In genomic region chr14:52316441-52317225, GRCm38 (mm10) we compare ENCODE assay signal across 8 mouse cellular contexts. TPM values are rescaled to one million over a fixed set of nuclear protein-coding genes. Genes with fewer than 3 reads are reported as not detected.
A peak's percentile ranks its signal among the peaks of the same experiment; 100 is the strongest.
DNase-seq lines count a peak whose midpoint lies in the region; ATAC-seq and TF ChIP-seq lines count a peak whose summit lies in the region.
"Had no signal": no experiment of that assay in that cellular context is flagged by ENCODE, and none has a peak within 500 bp of the region (broad histone marks: within the 10 kb centered on the region; RNA-seq: fewer than 3 reads in every experiment).

No protein-coding gene starts in this region.

- H3K9ac ChIP-seq in hindbrain, postnatal 0 days (replicated peaks; ENCODE audit: low read length) = peak overlapping the region; percentile 91
- no peak overlapping the region for H3K9ac ChIP-seq in liver, embryonic 14.5 days (replicated peaks)

- peaks cover 23% of the 10 kb centered on the region for H3K4me1 ChIP-seq in hindbrain, postnatal 0 days (ENCODE audit: insufficient read depth, low read length)
- H3K4me1 ChIP-seq in liver, embryonic 14.5 days (replicated peaks; ENCODE audit: control insufficient read depth in 2 of 2, insufficient read depth in 2 of 2, low read length in 1 of 2) = peaks cover 0 to 5% of the 10 kb centered on the region in 2 experiments; a peak in 1 of 4 replicates
- peaks cover 5% of the 10 kb centered on the region; the same call in 1 of the 2 replicates for H3K4me1 ChIP-seq in small intestine, adult 2 months (ENCODE audit: control insufficient read depth, insufficient read depth, insufficient read length, low read length)

- DNase-seq in CD4-positive helper T cell, adult 2 months (ENCODE audit: low read depth, low spot score) = peak; percentile 21
- DNase-seq in ES-CJ7 (ENCODE audit: low read depth, low spot score) = peak; percentile 62
- peak; percentile 89 for DNase-seq in embryo, embryonic 9.5 days (ENCODE audit: extremely low spot score)
- DNase-seq in hindbrain, postnatal 0 days (ENCODE audit: low spot score) = peak; percentile 69
- no peak for DNase-seq in liver, embryonic 14.5 days (ENCODE audit: low read depth in 3 of 3, low spot score in 3 of 3)
- DNase-seq in thymus, postnatal 36 days = no peak

- no peak for TF ChIP-seq CTCF in hindbrain, postnatal 0 days (IDR thresholded peaks at IDR 0.05; ENCODE audit: low read depth)
- no peak for TF ChIP-seq CTCF in liver, embryonic 14.5 days (IDR thresholded peaks at IDR 0.05; ENCODE audit: low read depth)
- no peak for TF ChIP-seq CTCF in small intestine, adult 2 months (IDR thresholded peaks at IDR 0.05; ENCODE audit: extremely low read depth, insufficient read length, insufficient replicate concordance, low read depth, low read length)

- H3K4me2 ChIP-seq in hindbrain, postnatal 0 days (ENCODE audit: low read depth, low read length) = peak overlapping the region; percentile 86
- H3K4me2 ChIP-seq in liver, embryonic 14.5 days (ENCODE audit: low read depth) = peak overlapping the region; percentile 72

- 4% methylated on average over 16 of the region's 16 CpGs for WGBS in hindbrain, postnatal 0 days
- WGBS in liver, embryonic 14.5 days (ENCODE audit: insufficient replicate concordance) = 18% methylated on average over 16 of the region's 16 CpGs
- 33% methylated on average over 16 of the region's 16 CpGs for WGBS in small intestine, adult 2 months

- no peaks in the 10 kb centered on the region for H3K27me3 ChIP-seq in hindbrain, postnatal 0 days (ENCODE audit: insufficient read depth, low read length)
- peaks cover 33% of the 10 kb centered on the region for H3K27me3 ChIP-seq in liver, embryonic 14.5 days (ENCODE audit: control insufficient read depth, insufficient read depth, low read length)
- H3K27me3 ChIP-seq in small intestine, adult 2 months (ENCODE audit: control insufficient read depth, insufficient read depth, low read length) = peaks cover 13% of the 10 kb centered on the region

- no peak for TF ChIP-seq POLR2A in small intestine, adult 2 months (IDR thresholded peaks at IDR 0.05; ENCODE audit: low read depth, low read length)

- no peak for TF ChIP-seq EP300 in liver, embryonic 14.5 days (IDR thresholded peaks at IDR 0.05; ENCODE audit: low read depth)

- H3K36me3 ChIP-seq in hindbrain, postnatal 0 days (ENCODE audit: insufficient read depth, low read length) = peaks cover 25% of the 10 kb centered on the region
- H3K36me3 ChIP-seq in liver, embryonic 14.5 days (replicated peaks; ENCODE audit: control insufficient read depth, insufficient read depth, low read depth) = no peaks in the 10 kb centered on the region
- no peaks in the 10 kb centered on the region for H3K36me3 ChIP-seq in small intestine, adult 2 months (ENCODE audit: control insufficient read depth, insufficient read depth, low read length)

- peak; percentile 76 for ATAC-seq in hindbrain, postnatal 0 days
- peak; percentile 27; the same call in 1 of the 2 replicates for ATAC-seq in liver, embryonic 14.5 days (ENCODE audit: insufficient read depth)

- peak overlapping the region; percentile 96 for H3K27ac ChIP-seq in hindbrain, postnatal 0 days
- H3K27ac ChIP-seq in liver, embryonic 14.5 days = no peak overlapping the region
- no peak overlapping the region; the same call in 1 of the 2 replicates for H3K27ac ChIP-seq in small intestine, adult 2 months (ENCODE audit: insufficient read depth, low read depth, low read length)

- no peaks in the 10 kb centered on the region for H3K9me3 ChIP-seq in hindbrain, postnatal 0 days (ENCODE audit: low read length)
- no peaks in the 10 kb centered on the region for H3K9me3 ChIP-seq in liver, embryonic 14.5 days (ENCODE audit: control insufficient read depth, low read length)

- peak overlapping the region; percentile 90 for H3K4me3 ChIP-seq in hindbrain, postnatal 0 days (ENCODE audit: low read length)
- H3K4me3 ChIP-seq in liver, embryonic 14.5 days (ENCODE audit: insufficient read depth in 1 of 2, low read depth in 2 of 2, low read length in 2 of 2) = peak overlapping the region; percentile 60; a peak in 3 of 4 replicates
- H3K4me3 ChIP-seq in small intestine, adult 2 months (ENCODE audit: low read depth, low read length) = peak overlapping the region; percentile 88

RNA-seq across cellular contexts. Expression of gene Mettl3, which starts 11.7 kb away (rescaled TPM):
- 19.9 and 22.5 TPM in 2 replicates for total RNA-seq in hindbrain, postnatal 0 days (2014; rRNA removed)
- 23.2 and 23.6 TPM in 2 replicates for polyA plus RNA-seq in hindbrain, postnatal 0 days (2015; fragmentation: Nextera tagmentation; extraction: Ambion mirVana)
- 14.5 and 15.3 TPM in 2 replicates for polyA plus RNA-seq in liver, embryonic 14.5 days (2012; rRNA removed)
- polyA plus RNA-seq in liver, embryonic 14.5 days (2014; fragmentation: Nextera tagmentation; extraction: Ambion mirVana) = 18.1 and 18.2 TPM in 2 replicates
- 5.7 and 8.2 TPM in 2 replicates for polyA plus RNA-seq in small intestine, adult 2 months (2012; rRNA removed)

RNA-seq across cellular contexts. Expression of gene Sall2, which starts 11.9 kb away (rescaled TPM):
- total RNA-seq in hindbrain, postnatal 0 days (2014; rRNA removed) = 96.4 and 105 TPM in 2 replicates
- polyA plus RNA-seq in hindbrain, postnatal 0 days (2015; fragmentation: Nextera tagmentation; extraction: Ambion mirVana) = 30.4 and 31.3 TPM in 2 replicates
- polyA plus RNA-seq in liver, embryonic 14.5 days (2012; rRNA removed) = 0.76 and 0.84 TPM in 2 replicates
- 0.54 and 0.66 TPM in 2 replicates for polyA plus RNA-seq in liver, embryonic 14.5 days (2014; fragmentation: Nextera tagmentation; extraction: Ambion mirVana)
- 0.83 and 1.4 TPM in 2 replicates for polyA plus RNA-seq in small intestine, adult 2 months (2012; rRNA removed)

RNA-seq across cellular contexts. Expression of gene Rab2b, which starts 37.3 kb away (rescaled TPM):
- total RNA-seq in hindbrain, postnatal 0 days (2014; rRNA removed) = 43.9 and 45.5 TPM in 2 replicates
- polyA plus RNA-seq in hindbrain, postnatal 0 days (2015; fragmentation: Nextera tagmentation; extraction: Ambion mirVana) = 38.8 and 48.5 TPM in 2 replicates
- polyA plus RNA-seq in liver, embryonic 14.5 days (2012; rRNA removed) = 2.9 and 3.1 TPM in 2 replicates
- polyA plus RNA-seq in liver, embryonic 14.5 days (2014; fragmentation: Nextera tagmentation; extraction: Ambion mirVana) = 1.9 and 2.6 TPM in 2 replicates
- 1.1 and 2.1 TPM in 2 replicates for polyA plus RNA-seq in small intestine, adult 2 months (2012; rRNA removed)

RNA-seq across cellular contexts. Expression of gene Tox4, which starts 37.7 kb away (rescaled TPM):
- total RNA-seq in hindbrain, postnatal 0 days (2014; rRNA removed) = 61.0 and 62.1 TPM in 2 replicates
- polyA plus RNA-seq in hindbrain, postnatal 0 days (2015; fragmentation: Nextera tagmentation; extraction: Ambion mirVana) = 41.9 and 45.6 TPM in 2 replicates
- polyA plus RNA-seq in liver, embryonic 14.5 days (2012; rRNA removed) = 8.5 and 10.1 TPM in 2 replicates
- 16.6 and 17.2 TPM in 2 replicates for polyA plus RNA-seq in liver, embryonic 14.5 days (2014; fragmentation: Nextera tagmentation; extraction: Ambion mirVana)
- polyA plus RNA-seq in small intestine, adult 2 months (2012; rRNA removed) = 11.7 and 26.0 TPM in 2 replicates

RNA-seq across cellular contexts. Expression of gene Olfr1513, which starts 39.6 kb away (rescaled TPM):
- total RNA-seq in hindbrain, postnatal 0 days (2014; rRNA removed) = not detected in 2 replicates
- not detected in 2 replicates for polyA plus RNA-seq in hindbrain, postnatal 0 days (2015; fragmentation: Nextera tagmentation; extraction: Ambion mirVana)
- not detected in 2 replicates for polyA plus RNA-seq in liver, embryonic 14.5 days (2012; rRNA removed)
- polyA plus RNA-seq in liver, embryonic 14.5 days (2014; fragmentation: Nextera tagmentation; extraction: Ambion mirVana) = not detected in 2 replicates
- polyA plus RNA-seq in small intestine, adult 2 months (2012; rRNA removed) = not detected in 2 replicates
- polyA plus RNA-seq: large intestine, adult 2 months had no signal

Comparison
In these comparisons a context has a peak if more than half of its experiments do, and no peak if none do; other contexts are left out.
1. DNase-seq: peak in CD4-positive helper T cell, adult 2 months (single experiment), ES-CJ7 (single experiment), embryo, embryonic 9.5 days (single experiment) and hindbrain, postnatal 0 days (single experiment); none in liver, embryonic 14.5 days (0 of 3) and thymus, postnatal 36 days (0 of 2).
2. RNA of gene Sall2, which starts 11.9 kb away (polyA plus RNA-seq): 30.4 to 31.3 TPM in hindbrain, postnatal 0 days; 0.83 to 1.4 TPM in small intestine, adult 2 months and 0.54 to 0.84 TPM in liver, embryonic 14.5 days; every median in the first group is over 10 times any median in the second.
3. Peak in every context shown above with its lines, with median percentiles within 50 percentile points of each other: H3K4me3 ChIP-seq.